Mouse (Mus musculus) cerebellum, adult 2 months (tissue): Measurements from ENCODE around the gene Nmnat2. TPM values are rescaled to one million over a fixed set of nuclear protein-coding genes. Genes with fewer than 3 reads are reported as not detected.

Experiments used
- DNase-seq, 2 experiments: peaks; one replicate each; pipeline ENCODE4 v3.0.0; 2021
- H3K27ac ChIP-seq: fragments of 200-500 bp; 2 replicates; pipeline ENCODE4 v1.5.1; 2012; ENCODE audit warnings: low read length, control low read depth, inconsistent platforms; ENCODE audit not compliant: insufficient read depth
- H3K27me3 ChIP-seq: fragments of 200-500 bp; 2 replicates; pipeline ENCODE4 v1.6.1; 2012; ENCODE audit warnings: inconsistent platforms, mild to moderate bottlenecking, low read length, moderate library complexity; ENCODE audit not compliant: control insufficient read depth, insufficient read depth
- H3K4me1 ChIP-seq: fragments of 200-500 bp; 2 replicates; pipeline ENCODE4 v1.6.1; 2011; ENCODE audit warnings: low read length; ENCODE audit not compliant: control insufficient read depth, insufficient read depth
- H3K4me3 ChIP-seq: fragments of 200-500 bp; replicated peaks from 2 replicates; pipeline ENCODE3; 2011; ENCODE audit warnings: mild to moderate bottlenecking, low read depth, low read length, control low read depth; ENCODE audit not compliant: insufficient read depth
- CTCF ChIP-seq: fragments of 200-500 bp; IDR thresholded peaks from 2 replicates; pipeline ENCODE4 v1.5.1; 2011; ENCODE audit warnings: low read depth, mild to moderate bottlenecking, control low read depth, low read length, moderate library complexity, borderline replicate concordance; ENCODE audit not compliant: insufficient read depth
- POLR2A ChIP-seq: fragments of 200-500 bp; IDR thresholded peaks from 2 replicates; pipeline ENCODE4 v1.6.1; 2011; ENCODE audit warnings: low read length, control low read depth, borderline replicate concordance; ENCODE audit not compliant: insufficient read depth
- WGBS: fragments of 180-500 bp; shearing (Covaris S2); methylation state at CpG from one replicate; pipeline ENCODE4 v1.1.7; 2018; 5-methylcytosine and 5-hydroxymethylcytosine counted together
- polyA plus RNA-seq: library from polyadenylated mRNA; depleted of rRNA; stranded (reverse); fragments of >200 nt; gene quantifications from 2 replicates; pipeline ENCODE4 v1.2.3, GENCODE M21; 2012

Gene Nmnat2
- polyA plus RNA-seq, 1 experiment: 120 TPM

GRCm38 (mm10) chr1:152935476-152935875, 19.3 kb upstream of the Nmnat2 start:
- no peak for TF ChIP-seq CTCF
- TF ChIP-seq POLR2A: no peak
- Histone ChIP-seq H3K27me3 (no peaks in the 10 kb centered on the region), H3K4me3 (no peak overlapping the region), H3K4me1 (peaks cover 4% of the 10 kb centered on the region; the same call in 1 of the 2 replicates), H3K27ac (no peak overlapping the region)
- WGBS: 73% methylated on average over 6 of the region's 6 CpGs
- DNase-seq: no peak

GRCm38 (mm10) chr1:152936365-152936764, 18.4 kb upstream of the Nmnat2 start:
- peak in 1 of 2 experiments; percentile 12 for DNase-seq
- Histone ChIP-seq H3K4me1 (peaks cover 4% of the 10 kb centered on the region; the same call in 1 of the 2 replicates), H3K27me3 (no peaks in the 10 kb centered on the region), H3K27ac (no peak overlapping the region), H3K4me3 (no peak overlapping the region)
- WGBS: 62% methylated on average over 5 of the region's 5 CpGs
- TF ChIP-seq CTCF (no peak), POLR2A (no peak)

GRCm38 (mm10) chr1:152942977-152943376, 11.8 kb upstream of the Nmnat2 start:
- TF ChIP-seq POLR2A (no peak), CTCF (no peak)
- no peak for DNase-seq
- no peak overlapping the region for H3K4me3 ChIP-seq
- H3K4me1 ChIP-seq: no peaks in the 10 kb centered on the region
- H3K27ac ChIP-seq: no peak overlapping the region
- H3K27me3 ChIP-seq: no peaks in the 10 kb centered on the region
- WGBS: 63% methylated on average over 4 of the region's 4 CpGs

- Histone ChIP-seq H3K27me3 (no peaks in the 10 kb centered on the region), H3K4me1 (peaks cover 2% of the 10 kb centered on the region; the same call in 1 of the 2 replicates), H3K27ac (no peak overlapping the region), H3K4me3 (no peak overlapping the region)
- TF ChIP-seq POLR2A: no peak
- TF ChIP-seq CTCF: no peak
- WGBS: 75% methylated on average over 5 of the region's 5 CpGs
- no peak for DNase-seq
Measured at GRCm38 (mm10) chr1:152954167-152954566, 626 bp upstream of the Nmnat2 start.

GRCm38 (mm10) chr1:152955564-152956211, 895 bp downstream of the Nmnat2 start:
- H3K27me3 ChIP-seq: no peaks in the 10 kb centered on the region
- under 1% methylated on average over 40 of the region's 40 CpGs for WGBS
- peak overlapping the region; percentile 93 for H3K4me3 ChIP-seq
- TF ChIP-seq POLR2A: no peak
- no peak for TF ChIP-seq CTCF
- peak overlapping the region; percentile 48 for H3K27ac ChIP-seq
- H3K4me1 ChIP-seq: peaks cover 3% of the 10 kb centered on the region; the same call in 1 of the 2 replicates
- DNase-seq: peak; percentile 60 to 68

- under 1% methylated on average over 14 of the region's 14 CpGs for WGBS
- peak overlapping the region; percentile 93 for H3K4me3 ChIP-seq
- TF ChIP-seq POLR2A (no peak), CTCF (no peak)
- peak overlapping the region; percentile 48 for H3K27ac ChIP-seq
- no peaks in the 10 kb centered on the region for H3K27me3 ChIP-seq
- peak; percentile 77 to 79 for DNase-seq
- H3K4me1 ChIP-seq: peaks cover 6% of the 10 kb centered on the region; the same call in 1 of the 2 replicates
Measured at GRCm38 (mm10) chr1:152956221-152956620, 1.4 kb downstream of the Nmnat2 start.

GRCm38 (mm10) chr1:152964344-152964743, 9.6 kb downstream of the Nmnat2 start:
- TF ChIP-seq POLR2A: no peak
- no peak for TF ChIP-seq CTCF
- no peak overlapping the region for H3K4me3 ChIP-seq
- WGBS: 15% methylated on average over 10 of the region's 10 CpGs

GRCm38 (mm10) chr1:152966222-152966621, 11.4 kb downstream of the Nmnat2 start:
- 34% methylated on average over 6 of the region's 6 CpGs for WGBS
- no peak for DNase-seq
- H3K27ac ChIP-seq: no peak overlapping the region
- no peak overlapping the region for H3K4me3 ChIP-seq
- H3K4me1 ChIP-seq: peaks cover 33% of the 10 kb centered on the region
- TF ChIP-seq POLR2A (no peak), CTCF (no peak)
- no peaks in the 10 kb centered on the region for H3K27me3 ChIP-seq

More at GRCm38 (mm10) chr1:152964344-152964743, 9.6 kb downstream of the Nmnat2 start:
- Histone ChIP-seq H3K4me1 (peaks cover 36% of the 10 kb centered on the region), H3K27ac (no peak overlapping the region), H3K27me3 (no peaks in the 10 kb centered on the region)
- no peak for DNase-seq
